Mouse (Mus musculus) liver, embryonic 12.5 days (tissue): ENCODE measurements around the gene Fkrp. TPM values are rescaled to one million over a fixed set of nuclear protein-coding genes. Genes with fewer than 3 reads are reported as not detected.

Experiments used
- ATAC-seq: fragments of 200-750 bp; cut with Nextera tagmentation; 2 replicates; pipeline ENCODE4 v1.8.0; 2017; ENCODE audit warnings: moderate number of reproducible peaks, mild to moderate bottlenecking, moderate library complexity
- H3K27ac ChIP-seq: fragments of 300-500 bp; sonication (generic); 2 replicates; pipeline ENCODE4 v1.5.1; 2016; ENCODE audit warnings: mild to moderate bottlenecking
- H3K27me3 ChIP-seq: fragments of 300-500 bp; sonication (generic); replicated peaks from 2 replicates; pipeline ENCODE4 v1.6.1; 2016; ENCODE audit warnings: mild to moderate bottlenecking, moderate library complexity
- H3K36me3 ChIP-seq: fragments of 300-500 bp; sonication (generic); 2 replicates; pipeline ENCODE4 v1.6.1; 2016; ENCODE audit warnings: mild to moderate bottlenecking, moderate library complexity
- H3K4me1 ChIP-seq: fragments of 300-500 bp; sonication (generic); 2 replicates; pipeline ENCODE4 v1.6.1; 2016
- H3K4me2 ChIP-seq: fragments of 300-500 bp; sonication (generic); 2 replicates; pipeline ENCODE4 v1.6.1; 2016; ENCODE audit warnings: mild to moderate bottlenecking, moderate library complexity
- H3K4me3 ChIP-seq: fragments of 300-500 bp; sonication (generic); 2 replicates; pipeline ENCODE4 v1.5.1; 2016; ENCODE audit warnings: mild to moderate bottlenecking, moderate library complexity
- H3K9ac ChIP-seq: fragments of 300-500 bp; sonication (generic); 2 replicates; pipeline ENCODE4 v1.6.1; 2016; ENCODE audit warnings: mild to moderate bottlenecking, moderate library complexity
- H3K9me3 ChIP-seq: fragments of 300-500 bp; sonication (generic); replicated peaks from 2 replicates; pipeline ENCODE4 v1.6.1; 2016; ENCODE audit warnings: mild to moderate bottlenecking, moderate library complexity
- WGBS: fragments of 180-500 bp; shearing (Covaris S2); methylation state at CpG from one replicate; pipeline ENCODE4 v1.1.7; 2016; ENCODE audit not compliant: insufficient replicate concordance; 5-methylcytosine and 5-hydroxymethylcytosine counted together
- polyA plus RNA-seq: library from polyadenylated mRNA; unstranded; fragments of >200 nt; fragmentation: Nextera tagmentation; extraction: Ambion mirVana; gene quantifications from 2 replicates; pipeline ENCODE4 v1.2.1, GENCODE M21; 2016

Gene Fkrp
- polyA plus RNA-seq, 1 experiment from 2014 or later = 16.0 TPM

GRCm38 (mm10) chr7:16761005-16761481 lies 55.5 kb downstream of the Fkrp start:
- H3K36me3 ChIP-seq = no peaks in the 10 kb centered on the region
- H3K4me1 ChIP-seq = peaks cover 12% of the 10 kb centered on the region
- no peaks in the 10 kb centered on the region for H3K9me3 ChIP-seq
- H3K27me3 ChIP-seq = peaks cover 3% of the 10 kb centered on the region; the same call in 1 of the 2 replicates
- H3K4me2 ChIP-seq = no peak overlapping the region
- H3K4me3 ChIP-seq = no peak overlapping the region
- H3K27ac ChIP-seq = no peak overlapping the region
- WGBS = 46% methylated on average over 10 of the region's 10 CpGs
- ATAC-seq = no peak
- no peak overlapping the region for H3K9ac ChIP-seq

- Histone ChIP-seq H3K27ac (no peak overlapping the region), H3K36me3 (no peaks in the 10 kb centered on the region), H3K4me1 (peaks cover 20% of the 10 kb centered on the region), H3K9ac (no peak overlapping the region), H3K4me2 (no peak overlapping the region), H3K4me3 (no peak overlapping the region), H3K9me3 (no peaks in the 10 kb centered on the region), H3K27me3 (peaks cover 2% of the 10 kb centered on the region; the same call in 1 of the 2 replicates)
- ATAC-seq = no peak
- WGBS = 18% methylated on average over 8 of the region's 8 CpGs
Observed at GRCm38 (mm10) chr7:16760292-16760691, 56.2 kb downstream of the Fkrp start.

Other genes starting within 250 kb of the Fkrp start
- 4.4 and 4.7 TPM in 2 replicates for gene Arhgap35, start 201.7 kb downstream of the Fkrp start, polyA plus RNA-seq
- gene Ceacam15, start 141.0 kb downstream of the Fkrp start, polyA plus RNA-seq = not detected in 2 replicates
- not detected in 2 replicates for gene Ceacam9, start 94.8 kb downstream of the Fkrp start, polyA plus RNA-seq
- 218 and 230 TPM in 2 replicates for gene Ap2s1, start 78.3 kb downstream of the Fkrp start, polyA plus RNA-seq
- 127 and 128 TPM in 2 replicates for gene Slc1a5, start 35.4 kb downstream of the Fkrp start, polyA plus RNA-seq
- 61.3 and 63.2 TPM in 2 replicates for gene Strn4, start 843 bp downstream of the Fkrp start, polyA plus RNA-seq
- gene Prkd2, start 26.2 kb upstream of the Fkrp start, polyA plus RNA-seq = 4.4 and 4.7 TPM in 2 replicates
- gene Dact3, start 58.6 kb upstream of the Fkrp start, polyA plus RNA-seq = 1.5 TPM in 2 replicates
- gene Gng8, start 75.1 kb upstream of the Fkrp start, polyA plus RNA-seq = 0.80 and 1.7 TPM in 2 replicates
- gene Ptgir, start 89.8 kb upstream of the Fkrp start, polyA plus RNA-seq = 0.86 and 1.5 TPM in 2 replicates
- gene Calm3, start 107.4 kb upstream of the Fkrp start, polyA plus RNA-seq = 91.2 and 94.4 TPM in 2 replicates
- 0.41 and 0.75 TPM in 2 replicates for gene Pnmal2, start 128.0 kb upstream of the Fkrp start, polyA plus RNA-seq
- 0.05 and 0.08 TPM in 2 replicates for gene Pnmal1, start 142.9 kb upstream of the Fkrp start, polyA plus RNA-seq
- gene Gm42372, start 166.4 kb upstream of the Fkrp start, polyA plus RNA-seq = 0.07 TPM in 2 replicates
- gene Ccdc8, start 176.0 kb upstream of the Fkrp start, polyA plus RNA-seq = 3.8 and 3.9 TPM in 2 replicates
- gene Ppp5c, start 211.2 kb upstream of the Fkrp start, polyA plus RNA-seq = 70.3 and 75.2 TPM in 2 replicates
- gene Hif3a, start 245.7 kb upstream of the Fkrp start, polyA plus RNA-seq = 21.1 and 22.6 TPM in 2 replicates